Mouse (Mus musculus): Measurements from ENCODE around the gene Gm49378. TPM values are rescaled to one million over a fixed set of nuclear protein-coding genes. Genes with fewer than 3 reads are reported as not detected.

The Gm49378 gene
- polyA plus RNA-seq, 1 experiment from 2014 or later, result 4.1 TPM

- Histone ChIP-seq H3K9me3 (ENCODE audit: control insufficient read depth, low read length) (no peaks in the 10 kb centered on the region), H3K36me3 (ENCODE audit: control insufficient read depth, insufficient read depth, low read length) (peaks cover 48% of the 10 kb centered on the region), H3K9ac (replicated peaks; ENCODE audit: low read length) (no peak overlapping the region), H3K27me3 (ENCODE audit: control insufficient read depth, insufficient read depth, low read length) (no peaks in the 10 kb centered on the region), H3K27ac (replicated peaks; ENCODE audit: low read depth, low read length) (no peak overlapping the region), H3K4me3 (replicated peaks; ENCODE audit: low read depth, low read length) (no peak overlapping the region), H3K4me2 (ENCODE audit: low read length) (no peak overlapping the region), H3K4me1 (ENCODE audit: control insufficient read depth, insufficient read depth, low read length) (peaks cover 11% of the 10 kb centered on the region)
- ATAC-seq (ENCODE audit: low FRiP score, low TSS enrichment), result no peak
- WGBS, result 97% methylated on average over 13 of the region's 13 CpGs
- no peak for DNase-seq
These were observed 3.6 kb upstream of the Gm49378 start for GRCm38 (mm10) chr14:55641291-55641690.

- DNase-seq (no peak), ATAC-seq (ENCODE audit: low FRiP score, low TSS enrichment) (no peak)
- Histone ChIP-seq H3K9ac (replicated peaks; ENCODE audit: low read length) (no peak overlapping the region), H3K36me3 (ENCODE audit: control insufficient read depth, insufficient read depth, low read length) (peaks cover 48% of the 10 kb centered on the region), H3K9me3 (ENCODE audit: control insufficient read depth, low read length) (no peaks in the 10 kb centered on the region), H3K27me3 (ENCODE audit: control insufficient read depth, insufficient read depth, low read length) (no peaks in the 10 kb centered on the region), H3K4me1 (ENCODE audit: control insufficient read depth, insufficient read depth, low read length) (peaks cover 11% of the 10 kb centered on the region), H3K4me2 (ENCODE audit: low read length) (no peak overlapping the region), H3K4me3 (replicated peaks; ENCODE audit: low read depth, low read length) (no peak overlapping the region), H3K27ac (replicated peaks; ENCODE audit: low read depth, low read length) (no peak overlapping the region)
- WGBS, result 98% methylated on average over 14 of the region's 14 CpGs
These were observed 3.1 kb upstream of the Gm49378 start for GRCm38 (mm10) chr14:55640816-55641215.

DNA sequence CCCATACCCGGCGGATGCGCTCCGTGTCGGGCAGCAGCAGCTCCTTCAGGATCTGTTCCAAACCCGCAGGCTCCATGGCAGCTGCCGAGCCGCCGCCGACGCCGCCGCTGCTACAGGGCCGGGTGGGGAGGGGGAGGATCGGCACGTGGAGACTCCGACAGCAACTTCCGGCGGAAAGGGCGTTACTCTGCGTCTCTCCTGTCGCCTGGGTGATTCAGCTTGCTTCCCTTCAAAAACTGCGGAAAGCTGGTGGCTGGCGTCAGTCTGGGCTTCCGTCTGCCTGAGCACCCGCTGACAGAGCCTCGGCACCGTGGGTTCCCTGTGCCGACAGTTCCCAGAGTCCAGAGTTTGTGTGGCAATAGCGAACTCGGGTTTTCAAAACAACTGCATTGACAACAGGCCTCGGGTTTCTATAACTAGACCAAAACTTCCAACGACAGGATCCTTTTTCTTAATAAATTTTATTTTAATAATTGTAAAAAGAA is 2.1 kb downstream of the Gm49378 start, which contains the start of gene Ipo4:
Ipo4 (minus strand) TSS at position 435 of the 485 bp plus-strand sequence.
- 2% methylated on average over 33 of the region's 33 CpGs for whole genome bisulfite sequencing
- H3K27ac ChIP-seq (replicated peaks; ENCODE audit: low read depth, low read length), result peak within 1 kb of the TSS; percentile 79
- H3K27me3 ChIP-seq (ENCODE audit: control insufficient read depth, insufficient read depth, low read length), result no peaks in the 10 kb centered on the region
- peaks cover 74% of the 10 kb centered on the region for H3K36me3 ChIP-seq (ENCODE audit: control insufficient read depth, insufficient read depth, low read length)
- DNase-seq (peak; percentile 95), ATAC-seq (ENCODE audit: low FRiP score, low TSS enrichment) (peak; percentile 84)
- peaks cover 9% of the 10 kb centered on the region for H3K4me1 ChIP-seq (ENCODE audit: control insufficient read depth, insufficient read depth, low read length)
- no peaks in the 10 kb centered on the region for H3K9me3 ChIP-seq (ENCODE audit: control insufficient read depth, low read length)
- H3K4me2 ChIP-seq (ENCODE audit: low read length), result peak within 1 kb of the TSS; percentile 95
- H3K4me3 ChIP-seq (replicated peaks; ENCODE audit: low read depth, low read length), result peak within 1 kb of the TSS; percentile 66
- H3K9ac ChIP-seq (replicated peaks; ENCODE audit: low read length), result peak within 1 kb of the TSS; percentile 74

DNA sequence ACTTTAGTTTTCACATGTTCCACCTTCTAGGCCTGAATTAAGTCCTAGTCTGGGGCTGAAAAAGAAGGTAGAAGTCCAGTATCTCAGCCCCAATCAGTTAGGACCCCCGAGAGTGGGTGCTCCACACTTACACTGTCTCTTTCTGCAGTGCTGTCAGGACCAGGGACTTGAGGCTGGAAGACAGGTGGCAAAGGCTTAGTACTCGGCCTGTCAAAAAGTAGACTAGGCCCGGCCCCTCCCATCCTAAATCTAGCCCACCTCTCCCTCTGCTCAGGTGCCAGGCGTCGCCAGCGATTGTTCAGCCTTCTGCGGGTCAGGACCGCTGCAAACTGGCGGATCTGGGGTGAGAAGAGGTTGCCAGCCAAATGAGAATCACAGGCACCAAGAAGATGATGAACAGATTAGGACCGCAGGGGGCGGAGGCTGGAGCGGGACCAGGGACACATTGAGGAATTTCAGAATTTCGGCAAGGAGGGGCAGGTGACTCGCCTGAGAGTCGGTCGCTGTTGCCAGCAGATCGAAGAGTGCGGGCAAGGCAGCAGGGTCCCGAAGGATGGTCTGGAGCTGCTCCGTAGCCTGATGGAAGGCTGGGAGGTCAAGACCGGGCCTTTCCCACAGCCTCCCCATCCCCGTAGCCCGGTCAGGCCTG is 2.7 kb downstream of the Gm49378 start:
- Histone ChIP-seq H3K9ac (replicated peaks; ENCODE audit: low read length) (peak overlapping the region; percentile 74), H3K27me3 (ENCODE audit: control insufficient read depth, insufficient read depth, low read length) (no peaks in the 10 kb centered on the region), H3K4me1 (ENCODE audit: control insufficient read depth, insufficient read depth, low read length) (peaks cover 9% of the 10 kb centered on the region), H3K4me3 (replicated peaks; ENCODE audit: low read depth, low read length) (peak overlapping the region; percentile 66), H3K36me3 (ENCODE audit: control insufficient read depth, insufficient read depth, low read length) (peaks cover 74% of the 10 kb centered on the region), H3K4me2 (ENCODE audit: low read length) (peak overlapping the region; percentile 95), H3K27ac (replicated peaks; ENCODE audit: low read depth, low read length) (peak overlapping the region; percentile 79), H3K9me3 (ENCODE audit: control insufficient read depth, low read length) (no peaks in the 10 kb centered on the region)
- peak; percentile 51 for ATAC-seq (ENCODE audit: low FRiP score, low TSS enrichment)
- no peak for DNase-seq
- 2% methylated on average over 23 of the region's 23 CpGs for WGBS

DNA sequence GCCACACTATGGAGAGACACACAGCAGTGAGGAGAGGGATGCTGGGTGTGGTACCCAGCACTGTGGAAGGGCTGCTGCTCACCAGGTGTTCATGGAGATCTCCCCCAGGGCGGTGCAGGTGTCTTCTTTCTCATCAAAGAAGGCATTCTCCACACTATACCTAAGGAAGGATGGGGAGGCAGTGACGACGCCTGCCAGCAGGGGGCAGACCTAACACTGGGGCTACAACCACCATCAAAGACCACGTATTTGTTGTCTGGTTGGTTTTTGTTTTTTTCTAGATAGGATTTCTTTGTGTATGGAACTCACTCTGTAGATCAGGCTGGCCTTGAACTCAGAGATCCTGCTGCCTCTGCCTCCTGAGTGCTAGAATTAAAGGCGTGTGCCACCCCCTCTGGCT is 8.4 kb downstream of the Gm49378 start:
- Histone ChIP-seq H3K4me3 (replicated peaks; ENCODE audit: low read depth, low read length) (no peak overlapping the region), H3K9me3 (ENCODE audit: control insufficient read depth, low read length) (no peaks in the 10 kb centered on the region), H3K4me1 (ENCODE audit: control insufficient read depth, insufficient read depth, low read length) (peaks cover under 1% of the 10 kb centered on the region), H3K36me3 (ENCODE audit: control insufficient read depth, insufficient read depth, low read length) (peaks cover 97% of the 10 kb centered on the region), H3K27ac (replicated peaks; ENCODE audit: low read depth, low read length) (no peak overlapping the region), H3K27me3 (ENCODE audit: control insufficient read depth, insufficient read depth, low read length) (no peaks in the 10 kb centered on the region), H3K4me2 (ENCODE audit: low read length) (no peak overlapping the region), H3K9ac (replicated peaks; ENCODE audit: low read length) (no peak overlapping the region)
- WGBS, result 60% methylated on average over 5 of the region's 5 CpGs
- ATAC-seq (ENCODE audit: low FRiP score, low TSS enrichment) (no peak), DNase-seq (peak; percentile 29)

- no peaks in the 10 kb centered on the region for H3K27me3 ChIP-seq (ENCODE audit: control insufficient read depth, insufficient read depth, low read length)
- H3K9me3 ChIP-seq (ENCODE audit: control insufficient read depth, low read length), result no peaks in the 10 kb centered on the region
- no peaks in the 10 kb centered on the region for H3K4me1 ChIP-seq (ENCODE audit: control insufficient read depth, insufficient read depth, low read length)
- no peak overlapping the region for H3K9ac ChIP-seq (replicated peaks; ENCODE audit: low read length)
- no peak overlapping the region for H3K4me2 ChIP-seq (ENCODE audit: low read length)
- 95% methylated on average over 27 of the region's 27 CpGs for WGBS
- ATAC-seq (ENCODE audit: low FRiP score, low TSS enrichment) (no peak), DNase-seq (no peak)
- H3K36me3 ChIP-seq (ENCODE audit: control insufficient read depth, insufficient read depth, low read length), result peaks cover 93% of the 10 kb centered on the region
- H3K27ac ChIP-seq (replicated peaks; ENCODE audit: low read depth, low read length), result no peak overlapping the region
- no peak overlapping the region for H3K4me3 ChIP-seq (replicated peaks; ENCODE audit: low read depth, low read length)
These were observed 9.4 kb downstream of the Gm49378 start for GRCm38 (mm10) chr14:55628077-55628827.

DNA sequence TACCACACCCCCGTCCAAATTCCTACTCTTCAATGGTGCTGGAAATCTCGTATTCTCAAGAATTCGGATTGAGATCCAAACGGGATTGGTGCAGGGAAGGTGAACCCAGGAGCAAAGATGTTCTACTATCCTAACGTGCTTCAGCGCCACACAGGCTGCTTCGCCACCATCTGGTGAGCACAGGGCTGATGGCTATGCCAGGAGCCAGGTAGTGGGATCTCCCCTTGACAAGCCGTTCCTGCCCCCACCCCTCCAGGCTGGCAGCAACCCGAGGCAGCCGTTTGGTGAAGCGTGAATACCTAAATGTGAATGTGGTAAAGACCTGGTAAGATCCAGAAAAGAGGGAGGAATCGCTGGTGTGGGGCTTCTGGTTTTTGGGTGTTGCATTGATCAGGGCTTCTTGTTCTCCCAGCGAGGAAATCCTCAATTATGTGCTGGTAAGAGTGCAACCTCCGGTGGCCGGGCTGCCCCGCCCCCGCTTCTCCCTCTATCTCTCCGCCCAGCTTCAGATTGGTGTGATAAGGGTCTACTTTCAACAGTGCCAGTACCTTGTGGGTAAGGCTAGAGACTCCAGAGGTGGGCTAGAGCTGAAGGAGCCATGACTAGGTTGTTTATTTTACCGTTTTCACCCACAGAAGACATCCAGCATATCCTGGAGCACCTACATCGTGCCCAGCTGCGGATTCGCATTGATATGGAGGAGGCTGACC is 19.1 kb downstream of the Gm49378 start:
- Histone ChIP-seq H3K4me2 (ENCODE audit: low read length) (peak overlapping the region; percentile 28), H3K9ac (replicated peaks; ENCODE audit: low read length) (no peak overlapping the region), H3K4me1 (ENCODE audit: control insufficient read depth, insufficient read depth, low read length) (no peaks in the 10 kb centered on the region), H3K4me3 (replicated peaks; ENCODE audit: low read depth, low read length) (peak overlapping the region; percentile 19), H3K27me3 (ENCODE audit: control insufficient read depth, insufficient read depth, low read length) (no peaks in the 10 kb centered on the region), H3K27ac (replicated peaks; ENCODE audit: low read depth, low read length) (no peak overlapping the region), H3K36me3 (ENCODE audit: control insufficient read depth, insufficient read depth, low read length) (no peaks in the 10 kb centered on the region), H3K9me3 (ENCODE audit: control insufficient read depth, low read length) (no peaks in the 10 kb centered on the region)
- WGBS, result 58% methylated on average over 22 of the region's 22 CpGs
- no peak for DNase-seq
- ATAC-seq (ENCODE audit: low FRiP score, low TSS enrichment), result no peak

DNA sequence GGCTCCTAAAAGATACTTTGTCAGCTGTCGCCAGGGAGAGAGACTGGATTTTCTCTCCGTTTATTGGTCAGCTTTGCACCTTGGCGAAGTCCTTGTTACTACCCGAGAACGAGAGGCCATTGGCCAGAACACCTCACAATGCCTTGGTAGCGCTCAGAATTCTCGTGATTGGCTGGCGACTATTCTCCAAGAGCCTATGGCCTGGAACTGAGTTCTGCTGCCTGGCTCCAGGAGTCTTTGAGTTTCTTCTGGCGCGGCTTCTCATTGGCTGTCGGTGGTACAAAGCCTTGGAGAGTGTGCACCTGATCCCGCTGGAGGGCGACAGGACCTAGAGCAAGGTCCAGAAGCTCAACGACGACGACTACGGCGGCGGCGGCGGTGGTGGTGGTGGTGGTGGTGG is 19.9 kb downstream of the Gm49378 start, which contains the start of gene Rec8:
Rec8 (plus strand) TSS at position 216 of the 400 bp plus-strand sequence.
- no peaks in the 10 kb centered on the region for H3K9me3 ChIP-seq (ENCODE audit: control insufficient read depth, low read length)
- H3K4me3 ChIP-seq (replicated peaks; ENCODE audit: low read depth, low read length), result peak within 1 kb of the TSS; percentile 19
- no peaks in the 10 kb centered on the region for H3K36me3 ChIP-seq (ENCODE audit: control insufficient read depth, insufficient read depth, low read length)
- no peak within 1 kb of the TSS for H3K9ac ChIP-seq (replicated peaks; ENCODE audit: low read length)
- ATAC-seq (ENCODE audit: low FRiP score, low TSS enrichment) (0 out of 2 replicates have a peak, but pooled peaks have one; percentile 34), DNase-seq (peak; percentile 60)
- no peak within 1 kb of the TSS for H3K27ac ChIP-seq (replicated peaks; ENCODE audit: low read depth, low read length)
- H3K27me3 ChIP-seq (ENCODE audit: control insufficient read depth, insufficient read depth, low read length), result no peaks in the 10 kb centered on the region
- WGBS, result 21% methylated on average over 21 of the region's 21 CpGs
- H3K4me2 ChIP-seq (ENCODE audit: low read length), result peak within 1 kb of the TSS; percentile 28
- H3K4me1 ChIP-seq (ENCODE audit: control insufficient read depth, insufficient read depth, low read length), result no peaks in the 10 kb centered on the region

All from midbrain, embryonic 14.5 days (tissue).